Mouse (Mus musculus) E14TG2a.4 (cell line): ENCODE measurements around the gene Mad1l1.

ENCODE experiments used
- H3K27me3 ChIP-seq: 2 replicates; pipeline ENCODE4 v1.6.1; 2014; ENCODE audit warnings: low read length, control low read depth; ENCODE audit not compliant: insufficient read depth
- H3K36me3 ChIP-seq: 2 replicates; pipeline ENCODE4 v1.6.1; 2014; ENCODE audit warnings: low read length, control low read depth; ENCODE audit not compliant: insufficient read depth
- H3K4me1 ChIP-seq: replicated peaks from 2 replicates; pipeline ENCODE4 v1.6.1; 2014; ENCODE audit warnings: low read depth, low read length, control low read depth
- H3K4me3 ChIP-seq: replicated peaks from 2 replicates; pipeline ENCODE4 v1.5.1; 2014; ENCODE audit warnings: mild to moderate bottlenecking, low read length
- H3K9me3 ChIP-seq: 2 replicates; pipeline ENCODE4 v1.6.1; 2014; ENCODE audit warnings: low read length, control low read depth
- CTCF ChIP-seq: conservative IDR thresholded peaks from 2 replicates; pipeline ENCODE4 v1.5.1; 2014; ENCODE audit warnings: low read length
- NANOG ChIP-seq: IDR thresholded peaks from 2 replicates; pipeline ENCODE4 v1.6.1; 2014; ENCODE audit warnings: borderline replicate concordance, low read length, mixed read lengths
- POU5F1 ChIP-seq: IDR thresholded peaks from 2 replicates; pipeline ENCODE4 v1.6.1; 2014; ENCODE audit warnings: low read length, borderline replicate concordance

Gene Mad1l1

DNA sequence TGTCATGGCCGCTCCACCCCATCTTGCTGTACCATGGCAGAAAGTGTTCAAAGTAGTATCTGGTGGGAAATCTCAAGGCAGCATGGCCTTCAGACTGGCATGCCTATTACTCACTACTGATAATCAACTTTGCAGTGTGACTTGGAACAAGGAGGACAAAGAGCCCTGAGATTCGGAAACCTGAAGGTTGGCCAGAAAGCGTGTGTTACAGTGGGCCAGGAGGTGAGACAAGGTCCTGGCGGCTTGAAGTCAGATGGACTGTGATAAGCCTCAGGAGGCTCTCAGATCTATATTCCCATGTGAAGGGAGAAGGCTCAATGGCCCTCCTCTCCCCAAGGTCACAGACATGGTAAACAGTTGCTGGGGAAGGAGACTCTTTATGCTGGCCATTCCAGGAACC, 241.8 kb downstream of the Mad1l1 start:
- Histone ChIP-seq H3K36me3 (peaks cover 63% of the 10 kb centered on the region), H3K4me3 (no peak overlapping the region), H3K4me1 (peaks cover 21% of the 10 kb centered on the region), H3K9me3 (no peaks in the 10 kb centered on the region), H3K27me3 (no peaks in the 10 kb centered on the region)
- TF ChIP-seq NANOG = no peak
- TF ChIP-seq CTCF = no peak
- TF ChIP-seq POU5F1 = no peak

DNA sequence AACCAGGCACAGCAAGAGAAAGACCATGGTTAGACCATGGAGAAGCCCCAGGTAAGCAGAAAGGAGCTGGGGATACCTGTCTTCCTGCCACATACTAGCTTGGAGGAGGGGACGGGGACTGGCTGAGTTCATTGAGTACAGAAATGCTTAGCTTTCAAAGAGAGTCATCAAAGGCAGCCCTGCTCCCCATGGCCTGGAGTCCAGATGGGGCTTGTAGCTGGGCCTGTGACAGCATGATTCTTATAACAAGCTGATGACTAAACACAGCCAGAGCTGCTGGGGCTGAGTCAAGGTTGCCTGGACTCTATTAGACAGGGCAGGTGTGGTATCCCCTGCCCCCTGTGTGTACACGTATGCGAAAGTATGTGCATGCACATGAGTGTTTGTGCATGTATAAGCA, 242.9 kb downstream of the Mad1l1 start:
- Histone ChIP-seq H3K36me3 (peaks cover 58% of the 10 kb centered on the region), H3K4me1 (peaks cover 32% of the 10 kb centered on the region), H3K4me3 (no peak overlapping the region), H3K9me3 (no peaks in the 10 kb centered on the region), H3K27me3 (no peaks in the 10 kb centered on the region)
- TF ChIP-seq CTCF (no peak), POU5F1 (no peak), NANOG (no peak)

DNA sequence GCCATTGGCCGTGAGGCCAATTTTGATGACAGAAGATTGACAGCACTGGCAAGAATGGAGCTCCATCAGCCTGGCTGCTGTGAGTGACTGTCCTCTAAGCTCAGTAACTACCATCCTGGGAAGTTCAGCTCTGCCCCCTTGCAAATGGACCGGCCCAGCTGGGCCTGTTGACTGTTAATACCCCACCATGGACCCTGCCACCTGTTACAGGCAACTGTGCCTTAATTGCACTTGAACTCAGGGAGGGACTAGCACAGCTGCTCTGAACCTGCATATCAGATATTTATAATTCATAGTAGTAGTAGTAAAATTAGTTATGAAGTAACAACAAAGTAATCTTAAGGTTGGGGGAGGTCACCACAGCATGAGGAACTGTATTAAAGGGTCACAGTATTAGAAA, 244.9 kb downstream of the Mad1l1 start:
- peaks cover 66% of the 10 kb centered on the region for H3K36me3 ChIP-seq
- no peaks in the 10 kb centered on the region for H3K9me3 ChIP-seq
- no peaks in the 10 kb centered on the region for H3K27me3 ChIP-seq
- TF ChIP-seq NANOG (no peak), POU5F1 (no peak), CTCF (no peak)
- peaks cover 27% of the 10 kb centered on the region for H3K4me1 ChIP-seq
- H3K4me3 ChIP-seq = no peak overlapping the region

DNA sequence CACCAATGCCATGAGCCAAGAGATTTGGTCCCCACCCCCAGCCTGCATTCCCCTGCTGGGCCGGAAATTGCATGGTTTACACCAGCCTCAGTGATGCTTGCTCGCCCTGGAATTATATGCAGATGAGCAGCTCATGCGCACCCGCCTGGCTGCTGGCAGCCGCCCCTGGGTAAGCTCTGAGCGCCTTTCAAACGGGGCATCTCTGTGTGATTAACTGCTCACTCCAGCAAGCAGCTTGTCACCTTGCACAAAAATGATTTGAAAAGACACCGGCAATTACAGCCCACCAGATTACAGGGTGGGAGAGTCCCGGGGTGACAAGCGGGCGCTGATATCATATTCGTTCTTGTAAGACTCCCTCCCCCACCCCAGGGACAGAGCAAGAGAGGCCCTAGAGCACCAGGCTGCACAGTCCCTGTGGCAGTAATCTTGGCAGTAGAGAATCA, 247.7 kb downstream of the Mad1l1 start:
- H3K9me3 ChIP-seq = no peaks in the 10 kb centered on the region
- peaks cover 62% of the 10 kb centered on the region for H3K36me3 ChIP-seq
- H3K4me3 ChIP-seq = peak overlapping the region; percentile 29; the same call in 1 of the 2 replicates
- peaks cover 39% of the 10 kb centered on the region for H3K4me1 ChIP-seq
- H3K27me3 ChIP-seq = no peaks in the 10 kb centered on the region
- TF ChIP-seq CTCF (no peak), NANOG (no peak), POU5F1 (no peak)

DNA sequence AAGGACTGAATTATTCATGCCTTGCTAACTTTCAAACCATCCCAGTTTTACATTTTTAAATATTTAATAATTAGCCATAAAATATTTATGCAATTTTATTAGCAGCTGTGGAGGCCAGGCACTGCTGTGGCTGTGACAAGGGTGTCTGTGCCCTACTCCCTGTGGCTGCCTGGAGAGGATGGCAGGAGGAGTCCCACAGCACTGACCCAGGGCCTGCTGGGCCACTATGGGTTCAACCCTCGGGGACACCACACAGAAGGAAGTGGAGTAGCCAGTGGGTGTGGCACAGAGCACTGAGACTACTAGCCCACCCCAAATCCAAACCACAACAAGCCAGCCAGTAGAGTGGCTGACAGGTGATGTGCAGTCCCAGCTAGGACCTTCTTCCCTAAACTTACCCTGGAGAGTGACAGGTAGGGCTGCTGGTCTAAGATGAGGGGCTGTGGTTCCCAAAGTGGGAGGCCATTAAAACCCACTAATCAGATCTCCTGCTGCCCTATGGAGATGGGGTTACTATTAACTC, 248.1 kb downstream of the Mad1l1 start:
- Histone ChIP-seq H3K36me3 (peaks cover 58% of the 10 kb centered on the region), H3K27me3 (no peaks in the 10 kb centered on the region), H3K4me3 (peak overlapping the region; percentile 29; the same call in 1 of the 2 replicates), H3K9me3 (no peaks in the 10 kb centered on the region), H3K4me1 (peaks cover 44% of the 10 kb centered on the region)
- no peak for TF ChIP-seq CTCF
- TF ChIP-seq NANOG = no peak
- TF ChIP-seq POU5F1 = no peak

DNA sequence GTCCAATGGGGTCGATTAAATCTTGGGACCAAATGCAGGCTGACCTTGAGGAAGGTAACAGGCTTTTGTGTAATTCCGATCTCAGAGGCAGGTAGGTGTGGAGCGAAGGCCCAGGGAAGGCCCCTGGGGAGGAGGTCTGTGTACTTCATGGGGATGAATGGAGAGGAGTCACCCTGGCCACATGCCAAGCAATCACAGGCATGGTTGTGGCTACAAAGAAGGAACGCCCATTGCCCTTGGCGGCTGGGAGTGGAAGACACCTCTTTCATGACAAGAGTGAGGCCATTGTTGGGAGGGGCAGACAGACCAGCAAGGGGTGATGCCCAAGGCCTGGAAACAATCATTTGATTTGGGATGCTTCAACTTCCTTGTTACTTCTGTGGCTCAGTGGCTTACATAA, 252.8 kb downstream of the Mad1l1 start:
- Histone ChIP-seq H3K9me3 (no peaks in the 10 kb centered on the region), H3K4me1 (peaks cover 50% of the 10 kb centered on the region), H3K27me3 (no peaks in the 10 kb centered on the region), H3K36me3 (peaks cover 53% of the 10 kb centered on the region), H3K4me3 (no peak overlapping the region)
- no peak for TF ChIP-seq CTCF
- TF ChIP-seq POU5F1 = no peak
- peak; percentile 69 for TF ChIP-seq NANOG

DNA sequence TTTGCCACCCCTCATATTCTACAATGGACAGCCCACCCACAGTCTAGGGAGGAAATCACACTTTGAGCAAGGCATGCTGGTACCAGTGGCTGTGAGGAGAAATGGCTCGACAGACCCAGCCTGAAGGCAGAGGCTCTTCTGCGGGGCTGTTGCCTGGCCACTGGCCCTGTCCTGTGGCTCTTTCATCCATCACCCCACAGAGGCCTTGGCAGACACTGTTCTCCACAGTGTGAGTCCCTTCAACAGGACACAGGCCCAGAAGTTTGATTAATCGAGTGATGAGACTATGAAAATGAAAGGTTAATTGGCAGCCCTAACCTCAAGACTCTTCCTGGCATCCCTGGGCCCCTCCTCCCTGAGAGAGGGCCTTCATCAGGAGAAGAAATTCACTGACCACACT, 253.3 kb downstream of the Mad1l1 start:
- Histone ChIP-seq H3K36me3 (peaks cover 58% of the 10 kb centered on the region), H3K4me3 (no peak overlapping the region), H3K9me3 (no peaks in the 10 kb centered on the region), H3K4me1 (peaks cover 45% of the 10 kb centered on the region), H3K27me3 (no peaks in the 10 kb centered on the region)
- no peak for TF ChIP-seq POU5F1
- no peak for TF ChIP-seq CTCF
- TF ChIP-seq NANOG = no peak

DNA sequence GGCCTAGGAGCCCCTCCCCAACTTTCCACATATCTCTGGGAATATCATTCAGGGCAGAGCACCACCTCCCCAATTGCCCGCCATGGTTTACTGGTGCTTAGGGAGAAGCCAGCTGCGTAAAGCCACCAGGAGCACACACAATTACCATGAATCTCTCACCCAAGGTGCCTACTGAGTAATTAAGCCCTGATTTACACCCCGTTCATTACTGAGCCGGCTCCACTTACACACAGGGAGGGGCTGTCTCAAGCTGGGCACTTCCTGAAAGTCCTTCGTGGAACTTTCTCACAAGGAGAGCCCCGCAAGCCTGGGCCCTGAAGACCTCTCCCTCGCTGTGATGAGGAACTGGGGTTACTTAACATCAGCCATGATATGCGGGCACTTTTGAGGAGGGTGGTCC, 254.6 kb downstream of the Mad1l1 start:
- no peak for TF ChIP-seq NANOG
- TF ChIP-seq POU5F1 = no peak
- H3K4me3 ChIP-seq = no peak overlapping the region
- no peaks in the 10 kb centered on the region for H3K27me3 ChIP-seq
- peaks cover 43% of the 10 kb centered on the region for H3K4me1 ChIP-seq
- H3K9me3 ChIP-seq = no peaks in the 10 kb centered on the region
- peaks cover 55% of the 10 kb centered on the region for H3K36me3 ChIP-seq

DNA sequence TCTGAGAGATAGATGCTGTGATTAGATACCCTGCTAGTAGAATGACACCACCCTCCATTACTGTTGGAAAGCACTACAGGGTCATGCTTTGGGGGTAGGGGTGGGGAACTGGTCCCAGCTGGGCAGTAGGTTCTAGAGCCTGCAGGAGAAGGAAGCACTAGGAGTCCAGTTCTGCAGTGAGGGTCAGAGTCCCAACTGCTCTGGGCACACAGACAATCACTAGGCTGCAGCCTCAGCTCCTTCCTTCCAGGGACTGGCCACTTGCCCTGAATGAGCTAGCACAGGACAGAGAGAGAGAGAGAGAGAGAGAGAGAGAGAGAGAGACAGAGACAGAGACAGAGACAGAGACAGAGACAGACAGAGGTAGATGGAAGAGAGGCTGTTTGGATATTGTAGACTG, 255.1 kb downstream of the Mad1l1 start:
- Histone ChIP-seq H3K36me3 (peaks cover 51% of the 10 kb centered on the region), H3K4me3 (no peak overlapping the region)
- TF ChIP-seq NANOG (no peak), POU5F1 (no peak), CTCF (no peak)

More for the DNA sequence above, 255.1 kb downstream of the Mad1l1 start:
- peaks cover 43% of the 10 kb centered on the region for H3K4me1 ChIP-seq
- no peaks in the 10 kb centered on the region for H3K9me3 ChIP-seq
- H3K27me3 ChIP-seq = no peaks in the 10 kb centered on the region
